Mouse (Mus musculus) layer of hippocampus, adult 2 months (tissue): Measurements from ENCODE around the gene Tstd2. TPM values are rescaled to one million over a fixed set of nuclear protein-coding genes. Genes with fewer than 3 reads are reported as not detected.
A peak's percentile ranks its signal among the peaks of the same experiment; 100 is the strongest.

Experiments
- DNase-seq, 2 experiments: peaks; one replicate each; pipeline ENCODE4 v3.0.0; 2022; ENCODE audit warnings: low spot score in 2 of 2
- H3K27ac ChIP-seq: fragments of 200-600 bp; 2 replicates; pipeline ENCODE4 v1.8.1; 2022
- H3K4me3 ChIP-seq: fragments of 200-600 bp; 2 replicates; pipeline ENCODE4 v1.8.1; 2022; ENCODE audit warnings: mild to moderate bottlenecking
- CTCF ChIP-seq: fragments of 200-600 bp; conservative IDR thresholded peaks from 2 replicates; pipeline ENCODE4 v1.8.1; 2022; ENCODE audit warnings: antibody characterized with exemption, mild to moderate bottlenecking, moderate library complexity
- total RNA-seq, 2 experiments: library from RNA; stranded (reverse); gene quantifications; 2 replicates each; pipeline ENCODE4 v1.2.3; 2021

Gene Tstd2
- total RNA-seq, 2 experiments from 2014 or later = 15.6 to 18.8 TPM

DNA sequence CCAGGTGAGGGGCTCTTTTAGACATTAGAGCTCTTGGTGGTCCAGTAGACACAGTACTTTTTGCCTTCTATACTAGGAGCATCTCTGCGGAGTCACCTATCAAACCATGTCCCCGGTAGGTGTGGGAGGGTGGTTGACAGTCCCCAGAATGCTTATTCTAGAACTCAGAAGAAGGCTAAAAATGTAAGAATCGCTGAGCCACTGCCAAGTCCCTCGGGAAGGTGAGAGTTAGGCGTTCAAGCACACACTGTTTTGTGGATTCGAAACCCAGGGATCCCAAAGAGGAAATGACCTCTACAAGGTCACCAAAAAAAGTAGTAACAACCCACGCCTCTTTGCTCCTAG is 51.1 kb downstream of the Tstd2 start:
- no peak for TF ChIP-seq CTCF
- no peak for DNase-seq
- Histone ChIP-seq H3K27ac (peak overlapping the region; percentile 82), H3K4me3 (no peak overlapping the region)

GRCm38 (mm10) chr4:46086718-46087426 is 51.6 kb downstream of the Tstd2 start:
- no peak for TF ChIP-seq CTCF
- Histone ChIP-seq H3K27ac (peak overlapping the region; percentile 82), H3K4me3 (no peak overlapping the region)
- no peak for DNase-seq

GRCm38 (mm10) chr4:46085223-46085811 is 53.2 kb downstream of the Tstd2 start:
- H3K27ac ChIP-seq = peak overlapping the region; percentile 75
- DNase-seq = no peak
- TF ChIP-seq CTCF = no peak
- H3K4me3 ChIP-seq = no peak overlapping the region

DNA sequence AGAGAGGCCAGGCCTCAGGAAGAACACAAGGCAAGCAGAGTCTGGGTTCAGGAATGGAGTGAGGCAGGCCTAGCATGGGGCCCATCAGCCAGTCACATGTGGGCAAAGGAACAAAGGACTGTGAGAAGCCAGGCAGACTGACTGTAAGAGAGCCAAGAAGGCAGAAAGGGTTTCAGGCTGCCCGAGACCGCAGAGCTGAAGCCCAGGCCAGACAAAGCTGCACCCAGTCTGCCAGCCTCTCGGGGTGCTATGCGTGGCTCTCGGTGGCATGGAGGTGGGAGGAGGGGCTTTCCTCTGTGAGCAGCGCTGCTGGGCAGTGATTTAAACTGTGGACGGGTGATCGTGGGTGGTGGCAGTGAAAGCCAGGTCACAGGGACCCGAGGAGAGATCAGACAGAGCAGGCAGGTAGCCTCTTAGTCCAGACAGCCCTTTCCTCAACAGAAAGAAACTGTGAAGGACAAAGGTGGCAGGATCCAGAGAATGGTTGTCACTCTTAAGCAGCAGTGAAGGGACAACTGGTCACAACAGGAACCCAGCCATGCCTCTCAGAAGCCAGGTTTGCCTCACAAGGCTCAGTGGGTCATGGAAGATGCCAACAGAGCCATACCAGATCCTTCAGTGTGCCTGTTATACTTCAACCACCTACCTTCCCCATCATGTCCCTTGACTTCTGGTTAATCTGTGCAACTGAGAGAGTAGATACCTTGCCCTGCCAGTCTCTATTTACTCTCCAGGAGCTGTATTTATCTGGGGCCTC is 53.9 kb downstream of the Tstd2 start:
- Histone ChIP-seq H3K4me3 (no peak overlapping the region), H3K27ac (peak overlapping the region; percentile 75)
- no peak for TF ChIP-seq CTCF
- no peak for DNase-seq

GRCm38 (mm10) chr4:46082555-46082954 is 55.9 kb downstream of the Tstd2 start:
- DNase-seq = no peak
- H3K27ac ChIP-seq = no peak overlapping the region
- no peak for TF ChIP-seq CTCF
- no peak overlapping the region for H3K4me3 ChIP-seq

GRCm38 (mm10) chr4:46080261-46080660 is 58.2 kb downstream of the Tstd2 start:
- no peak overlapping the region for H3K4me3 ChIP-seq
- no peak for DNase-seq
- TF ChIP-seq CTCF = peak; percentile 19
- H3K27ac ChIP-seq = peak overlapping the region; percentile 18; the same call in 1 of the 2 replicates

GRCm38 (mm10) chr4:46076892-46077291 is 61.6 kb downstream of the Tstd2 start:
- no peak for TF ChIP-seq CTCF

DNA sequence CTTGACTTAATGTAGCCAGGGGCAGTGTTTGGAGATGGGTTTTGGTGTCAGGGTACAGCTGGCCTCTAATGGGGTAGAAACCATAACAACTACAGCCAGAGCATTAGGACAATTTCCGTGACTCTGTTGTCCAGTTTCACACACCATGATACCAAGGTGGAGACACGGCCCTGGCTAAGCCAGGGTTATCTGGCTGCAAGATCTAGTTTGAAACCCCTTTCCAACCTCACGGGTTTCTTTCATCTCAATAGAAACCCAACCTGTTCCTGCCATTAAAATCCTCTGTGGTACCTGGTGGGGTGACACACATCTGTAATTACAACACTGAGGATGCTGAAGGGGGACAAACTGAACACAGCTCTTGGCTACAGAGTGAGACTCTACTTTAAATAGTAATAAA is 62.8 kb downstream of the Tstd2 start:
- TF ChIP-seq CTCF = no peak
- H3K27ac ChIP-seq = no peak overlapping the region
- DNase-seq = no peak
- H3K4me3 ChIP-seq = no peak overlapping the region

More at GRCm38 (mm10) chr4:46076892-46077291, 61.6 kb downstream of the Tstd2 start:
- Histone ChIP-seq H3K27ac (no peak overlapping the region), H3K4me3 (no peak overlapping the region)
- no peak for DNase-seq

- TF ChIP-seq CTCF = no peak
- H3K4me3 ChIP-seq = no peak overlapping the region
- peak overlapping the region; percentile 12; the same call in 1 of the 2 replicates for H3K27ac ChIP-seq
- DNase-seq = no peak
Measured at GRCm38 (mm10) chr4:46073736-46074135, 64.8 kb downstream of the Tstd2 start.

GRCm38 (mm10) chr4:46072631-46073030 is 65.9 kb downstream of the Tstd2 start:
- H3K27ac ChIP-seq = no peak overlapping the region
- no peak overlapping the region for H3K4me3 ChIP-seq
- no peak for DNase-seq
- no peak for TF ChIP-seq CTCF

DNA sequence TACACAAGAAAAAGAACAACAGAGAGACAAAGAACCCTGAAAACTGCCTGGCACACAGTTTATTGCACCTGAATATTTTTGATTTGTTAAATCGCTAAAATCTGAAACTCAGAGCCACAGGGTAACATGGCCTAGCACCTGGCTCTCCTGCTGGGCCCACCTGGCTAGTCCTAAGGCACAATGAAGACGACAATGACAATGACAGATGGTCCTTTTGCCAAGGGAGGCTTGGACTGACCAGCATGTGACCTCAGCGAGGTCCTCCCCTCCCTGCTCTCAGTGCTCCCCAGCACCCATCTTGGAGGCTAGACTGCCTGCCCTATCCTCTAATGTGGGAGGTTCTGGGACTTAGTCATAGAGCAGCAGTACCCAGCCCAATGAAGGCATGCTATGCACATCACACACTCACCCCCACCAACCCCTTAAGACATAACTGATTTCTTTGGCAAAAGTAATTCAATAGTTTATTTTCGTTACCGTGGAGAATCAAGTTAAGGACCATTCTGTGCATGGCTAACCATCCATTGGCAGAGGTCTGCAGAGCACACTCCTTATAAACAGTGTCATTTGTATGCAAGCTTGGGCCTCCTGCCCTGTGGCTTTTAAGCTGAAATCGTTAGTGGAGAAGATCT is 68.5 kb downstream of the Tstd2 start:
- Histone ChIP-seq H3K4me3 (no peak overlapping the region), H3K27ac (no peak overlapping the region)
- DNase-seq = no peak
- no peak for TF ChIP-seq CTCF

- no peak for TF ChIP-seq CTCF
- Histone ChIP-seq H3K27ac (no peak overlapping the region), H3K4me3 (no peak overlapping the region)
- no peak for DNase-seq
Measured at GRCm38 (mm10) chr4:46068573-46068972, 69.9 kb downstream of the Tstd2 start.

- Histone ChIP-seq H3K27ac (no peak overlapping the region), H3K4me3 (no peak overlapping the region)
- DNase-seq = no peak
- TF ChIP-seq CTCF = no peak
Measured at GRCm38 (mm10) chr4:46068060-46068459, 70.4 kb downstream of the Tstd2 start.
